Mouse (Mus musculus): ENCODE results near the gene Dnmt3a. TPM values are rescaled to one million over a fixed set of nuclear protein-coding genes. Genes with fewer than 3 reads are reported as not detected.

Dnmt3a gene
- polyA plus RNA-seq, 1 experiment from 2014 or later, result 61.9 TPM

GRCm38 (mm10) chr12:3887515-3888325 lies 81.9 kb downstream of the Dnmt3a start:
- peak overlapping the region; percentile 37 for H3K4me2 ChIP-seq (replicated peaks)
- H3K4me1 ChIP-seq (replicated peaks; ENCODE audit: control insufficient read depth, insufficient read depth, low read length), result peaks cover 72% of the 10 kb centered on the region
- no peaks in the 10 kb centered on the region for H3K9me3 ChIP-seq (ENCODE audit: control insufficient read depth, low read length)
- ATAC-seq (ENCODE audit: low FRiP score) (peak; percentile 75), DNase-seq (ENCODE audit: low spot score) (peak; percentile 68)
- H3K4me3 ChIP-seq (replicated peaks; ENCODE audit: low read length), result no peak overlapping the region
- H3K36me3 ChIP-seq (replicated peaks; ENCODE audit: control insufficient read depth, insufficient read depth), result peaks cover 11% of the 10 kb centered on the region; the same call in 1 of the 2 replicates
- no peak overlapping the region; the same call in 1 of the 2 replicates for H3K9ac ChIP-seq
- H3K27ac ChIP-seq, result peak overlapping the region; percentile 91
- 16% methylated on average over 4 of the region's 4 CpGs for WGBS
- H3K27me3 ChIP-seq (ENCODE audit: control insufficient read depth, insufficient read depth, low read length), result no peaks in the 10 kb centered on the region

GRCm38 (mm10) chr12:3889875-3890635 lies 84.2 kb downstream of the Dnmt3a start:
- no peaks in the 10 kb centered on the region for H3K27me3 ChIP-seq (ENCODE audit: control insufficient read depth, insufficient read depth, low read length)
- ATAC-seq (ENCODE audit: low FRiP score) (no peak), DNase-seq (ENCODE audit: low spot score) (no peak)
- H3K27ac ChIP-seq, result no peak overlapping the region
- H3K9me3 ChIP-seq (ENCODE audit: control insufficient read depth, low read length), result no peaks in the 10 kb centered on the region
- no peak overlapping the region for H3K9ac ChIP-seq
- H3K4me3 ChIP-seq (replicated peaks; ENCODE audit: low read length), result no peak overlapping the region
- 31% methylated on average over 7 of the region's 7 CpGs for WGBS
- H3K4me2 ChIP-seq (replicated peaks), result no peak overlapping the region
- peaks cover 73% of the 10 kb centered on the region for H3K4me1 ChIP-seq (replicated peaks; ENCODE audit: control insufficient read depth, insufficient read depth, low read length)
- H3K36me3 ChIP-seq (replicated peaks; ENCODE audit: control insufficient read depth, insufficient read depth), result peaks cover 7% of the 10 kb centered on the region; the same call in 1 of the 2 replicates

DNA sequence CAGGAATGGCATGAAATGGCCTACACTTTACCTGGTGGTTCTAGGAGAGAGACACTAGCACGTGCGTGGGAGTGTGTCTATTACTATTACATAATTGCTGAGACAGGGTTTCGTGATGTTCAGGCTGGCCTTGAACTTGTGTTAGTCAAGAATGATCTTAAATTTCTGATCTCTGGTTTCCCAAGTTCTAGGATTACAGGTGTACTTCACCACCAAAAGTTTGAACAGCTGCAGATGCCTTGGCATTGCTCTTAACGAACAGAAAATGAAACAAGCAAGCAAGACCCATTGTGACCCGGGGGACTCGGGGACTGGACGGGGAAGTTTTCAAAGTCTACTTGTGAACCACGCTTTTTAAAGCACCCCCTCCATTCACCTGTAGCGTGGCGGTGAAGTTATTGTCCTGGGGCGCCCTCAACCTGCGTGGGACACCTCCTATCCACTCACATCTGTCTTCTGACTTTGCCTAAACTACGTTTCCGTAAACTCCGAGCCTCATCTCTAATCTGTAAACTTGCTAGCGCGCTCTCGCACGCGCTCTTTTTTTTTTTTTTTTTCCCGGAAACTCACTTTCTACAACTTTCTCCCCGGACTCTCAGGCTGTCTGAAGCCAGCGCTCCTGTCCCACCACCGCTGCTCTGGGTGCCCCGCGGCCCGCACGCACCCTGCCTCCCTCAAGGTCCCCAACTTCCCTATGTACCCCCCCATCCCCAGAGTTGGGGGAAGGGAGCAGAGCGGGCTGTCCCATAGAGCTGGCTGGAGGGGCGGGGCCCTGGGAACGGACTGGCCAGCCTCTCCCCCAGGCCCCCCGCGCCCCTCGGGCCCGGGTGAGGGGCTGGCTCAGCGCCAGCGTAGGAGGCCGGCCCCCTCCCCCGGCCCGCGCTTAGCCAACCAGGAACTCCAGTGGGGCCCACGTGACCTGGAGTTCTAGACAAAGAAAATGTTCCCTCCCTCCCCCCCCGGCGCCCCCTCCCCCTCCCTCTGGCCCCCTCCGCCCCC lies 85.2 kb downstream of the Dnmt3a start:
- Histone ChIP-seq H3K36me3 (replicated peaks; ENCODE audit: control insufficient read depth, insufficient read depth) (peaks cover 16% of the 10 kb centered on the region), H3K27ac (peak overlapping the region; percentile 88), H3K4me2 (replicated peaks) (peak overlapping the region; percentile 77), H3K4me3 (replicated peaks; ENCODE audit: low read length) (peak overlapping the region; percentile 41), H3K9ac (peak overlapping the region; percentile 65), H3K9me3 (ENCODE audit: control insufficient read depth, low read length) (no peaks in the 10 kb centered on the region), H3K4me1 (replicated peaks; ENCODE audit: control insufficient read depth, insufficient read depth, low read length) (peaks cover 73% of the 10 kb centered on the region), H3K27me3 (ENCODE audit: control insufficient read depth, insufficient read depth, low read length) (no peaks in the 10 kb centered on the region)
- 2% methylated on average over 40 of the region's 45 CpGs for WGBS
- peak; percentile 65 for ATAC-seq (ENCODE audit: low FRiP score)
- peak; percentile 75 for DNase-seq (ENCODE audit: low spot score)

GRCm38 (mm10) chr12:3891779-3892239 lies 86.0 kb downstream of the Dnmt3a start:
- ATAC-seq (ENCODE audit: low FRiP score) (peak; percentile 37), DNase-seq (ENCODE audit: low spot score) (no peak)

GRCm38 (mm10) chr12:3892240-3893059 lies 86.6 kb downstream of the Dnmt3a start:
- ATAC-seq (ENCODE audit: low FRiP score) (peak; percentile 51), DNase-seq (ENCODE audit: low spot score) (peak; percentile 37)
- peak overlapping the region; percentile 77 for H3K4me2 ChIP-seq (replicated peaks)
- H3K9ac ChIP-seq, result peak overlapping the region; percentile 65
- H3K36me3 ChIP-seq (replicated peaks; ENCODE audit: control insufficient read depth, insufficient read depth), result peaks cover 30% of the 10 kb centered on the region
- 5% methylated on average over 15 of the region's 15 CpGs for WGBS
- peak overlapping the region; percentile 41 for H3K4me3 ChIP-seq (replicated peaks; ENCODE audit: low read length)
- no peaks in the 10 kb centered on the region for H3K27me3 ChIP-seq (ENCODE audit: control insufficient read depth, insufficient read depth, low read length)
- H3K27ac ChIP-seq, result peak overlapping the region; percentile 88
- no peaks in the 10 kb centered on the region for H3K9me3 ChIP-seq (ENCODE audit: control insufficient read depth, low read length)
- peaks cover 61% of the 10 kb centered on the region for H3K4me1 ChIP-seq (replicated peaks; ENCODE audit: control insufficient read depth, insufficient read depth, low read length)

More at GRCm38 (mm10) chr12:3891779-3892239, 86.0 kb downstream of the Dnmt3a start:
- Histone ChIP-seq H3K4me2 (replicated peaks) (peak overlapping the region; percentile 77), H3K4me1 (replicated peaks; ENCODE audit: control insufficient read depth, insufficient read depth, low read length) (peaks cover 67% of the 10 kb centered on the region), H3K27me3 (ENCODE audit: control insufficient read depth, insufficient read depth, low read length) (no peaks in the 10 kb centered on the region), H3K9me3 (ENCODE audit: control insufficient read depth, low read length) (no peaks in the 10 kb centered on the region), H3K9ac (peak overlapping the region; percentile 65), H3K4me3 (replicated peaks; ENCODE audit: low read length) (peak overlapping the region; percentile 41), H3K27ac (peak overlapping the region; percentile 88), H3K36me3 (replicated peaks; ENCODE audit: control insufficient read depth, insufficient read depth) (peaks cover 24% of the 10 kb centered on the region)
- WGBS, result under 1% methylated on average over 17 of the region's 18 CpGs

DNA sequence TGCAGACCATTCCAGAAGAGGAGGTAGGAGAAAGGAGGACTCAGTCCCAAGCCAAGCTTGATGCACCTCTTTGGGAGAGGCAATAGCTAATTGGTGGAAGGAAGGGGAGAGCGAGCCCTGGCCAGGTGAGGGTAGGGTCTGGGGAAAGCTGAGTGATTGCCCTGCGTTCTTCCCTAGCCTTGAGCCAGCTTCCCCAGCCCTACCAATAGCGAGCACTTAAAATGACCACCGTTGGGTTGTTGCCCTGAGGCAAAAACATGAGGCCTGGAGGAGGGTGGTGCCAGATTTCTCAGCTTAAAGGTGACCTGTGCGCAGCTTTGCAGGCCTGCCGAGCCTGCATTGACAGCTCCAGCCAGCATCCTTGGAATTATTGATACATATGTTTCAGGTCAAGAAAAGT lies 87.5 kb downstream of the Dnmt3a start:
- H3K9me3 ChIP-seq (ENCODE audit: control insufficient read depth, low read length), result no peaks in the 10 kb centered on the region
- peaks cover 52% of the 10 kb centered on the region for H3K4me1 ChIP-seq (replicated peaks; ENCODE audit: control insufficient read depth, insufficient read depth, low read length)
- H3K27me3 ChIP-seq (ENCODE audit: control insufficient read depth, insufficient read depth, low read length), result no peaks in the 10 kb centered on the region
- H3K4me3 ChIP-seq (replicated peaks; ENCODE audit: low read length), result peak overlapping the region; percentile 41
- ATAC-seq (ENCODE audit: low FRiP score) (no peak), DNase-seq (ENCODE audit: low spot score) (no peak)
- H3K27ac ChIP-seq, result peak overlapping the region; percentile 88
- 59% methylated on average over 6 of the region's 6 CpGs for WGBS
- peak overlapping the region; percentile 77 for H3K4me2 ChIP-seq (replicated peaks)
- peak overlapping the region; percentile 65 for H3K9ac ChIP-seq
- H3K36me3 ChIP-seq (replicated peaks; ENCODE audit: control insufficient read depth, insufficient read depth), result peaks cover 38% of the 10 kb centered on the region

- peaks cover 40% of the 10 kb centered on the region for H3K4me1 ChIP-seq (replicated peaks; ENCODE audit: control insufficient read depth, insufficient read depth, low read length)
- no peak overlapping the region for H3K27ac ChIP-seq
- no peaks in the 10 kb centered on the region for H3K27me3 ChIP-seq (ENCODE audit: control insufficient read depth, insufficient read depth, low read length)
- ATAC-seq (ENCODE audit: low FRiP score) (no peak), DNase-seq (ENCODE audit: low spot score) (no peak)
- no peaks in the 10 kb centered on the region for H3K9me3 ChIP-seq (ENCODE audit: control insufficient read depth, low read length)
- WGBS, result 61% methylated on average over 7 of the region's 7 CpGs
- no peak overlapping the region for H3K4me2 ChIP-seq (replicated peaks)
- peaks cover 45% of the 10 kb centered on the region for H3K36me3 ChIP-seq (replicated peaks; ENCODE audit: control insufficient read depth, insufficient read depth)
- no peak overlapping the region for H3K9ac ChIP-seq
- H3K4me3 ChIP-seq (replicated peaks; ENCODE audit: low read length), result no peak overlapping the region
Observed at GRCm38 (mm10) chr12:3894525-3894924, 88.7 kb downstream of the Dnmt3a start.

- H3K4me1 ChIP-seq (replicated peaks; ENCODE audit: control insufficient read depth, insufficient read depth, low read length), result peaks cover 16% of the 10 kb centered on the region
- no peaks in the 10 kb centered on the region for H3K9me3 ChIP-seq (ENCODE audit: control insufficient read depth, low read length)
- H3K9ac ChIP-seq, result no peak overlapping the region
- no peak overlapping the region for H3K4me3 ChIP-seq (replicated peaks; ENCODE audit: low read length)
- DNase-seq (ENCODE audit: low spot score) (no peak), ATAC-seq (ENCODE audit: low FRiP score) (no peak)
- no peak overlapping the region for H3K4me2 ChIP-seq (replicated peaks)
- H3K27ac ChIP-seq, result no peak overlapping the region
- H3K27me3 ChIP-seq (ENCODE audit: control insufficient read depth, insufficient read depth, low read length), result no peaks in the 10 kb centered on the region
- WGBS, result 90% methylated on average over 9 of the region's 9 CpGs
- peaks cover 68% of the 10 kb centered on the region for H3K36me3 ChIP-seq (replicated peaks; ENCODE audit: control insufficient read depth, insufficient read depth)
Observed at GRCm38 (mm10) chr12:3897057-3897545, 91.3 kb downstream of the Dnmt3a start.
